Mouse (Mus musculus): ENCODE measurements around the gene Rab3c. TPM values are rescaled to one million over a fixed set of nuclear protein-coding genes. Genes with fewer than 3 reads are reported as not detected.

Rab3c gene
- polyA plus RNA-seq, 1 experiment = 2.8 TPM

GRCm38 (mm10) chr13:110018431-110018901, 262.3 kb downstream of the Rab3c start:
- Histone ChIP-seq H3K4me1 (ENCODE audit: control insufficient read depth, insufficient read depth, low read length) (no peaks in the 10 kb centered on the region), H3K4me3 (ENCODE audit: insufficient read depth, low read length) (peak overlapping the region; percentile 42), H3K27ac (ENCODE audit: insufficient read depth, low read length) (no peak overlapping the region)
- TF ChIP-seq CTCF (IDR thresholded peaks at IDR 0.05; ENCODE audit: borderline replicate concordance, insufficient read depth, low read length) (peak; percentile 87), POLR2A (IDR thresholded peaks at IDR 0.05; ENCODE audit: low read depth, low read length) (no peak)

- TF ChIP-seq CTCF (IDR thresholded peaks at IDR 0.05; ENCODE audit: borderline replicate concordance, insufficient read depth, low read length) = no peak
- no peak for TF ChIP-seq POLR2A (IDR thresholded peaks at IDR 0.05; ENCODE audit: low read depth, low read length)
- H3K27ac ChIP-seq (ENCODE audit: insufficient read depth, low read length) = no peak overlapping the region
- no peak overlapping the region for H3K4me3 ChIP-seq (ENCODE audit: insufficient read depth, low read length)
- H3K4me1 ChIP-seq (ENCODE audit: control insufficient read depth, insufficient read depth, low read length) = no peaks in the 10 kb centered on the region; the same call in 1 of the 2 replicates
These were observed 268.8 kb downstream of the Rab3c start for GRCm38 (mm10) chr13:110012029-110012428.

GRCm38 (mm10) chr13:110010876-110011275, 269.9 kb downstream of the Rab3c start:
- no peak overlapping the region for H3K27ac ChIP-seq (ENCODE audit: insufficient read depth, low read length)
- TF ChIP-seq POLR2A (IDR thresholded peaks at IDR 0.05; ENCODE audit: low read depth, low read length) (no peak), CTCF (IDR thresholded peaks at IDR 0.05; ENCODE audit: borderline replicate concordance, insufficient read depth, low read length) (no peak)
- no peak overlapping the region for H3K4me3 ChIP-seq (ENCODE audit: insufficient read depth, low read length)
- no peaks in the 10 kb centered on the region; the same call in 1 of the 2 replicates for H3K4me1 ChIP-seq (ENCODE audit: control insufficient read depth, insufficient read depth, low read length)

- Histone ChIP-seq H3K4me3 (ENCODE audit: insufficient read depth, low read length) (no peak overlapping the region), H3K4me1 (ENCODE audit: control insufficient read depth, insufficient read depth, low read length) (no peaks in the 10 kb centered on the region; the same call in 1 of the 2 replicates), H3K27ac (ENCODE audit: insufficient read depth, low read length) (no peak overlapping the region)
- TF ChIP-seq CTCF (IDR thresholded peaks at IDR 0.05; ENCODE audit: borderline replicate concordance, insufficient read depth, low read length) (no peak), POLR2A (IDR thresholded peaks at IDR 0.05; ENCODE audit: low read depth, low read length) (no peak)
These were observed 272.3 kb downstream of the Rab3c start for GRCm38 (mm10) chr13:110008539-110008938.

GRCm38 (mm10) chr13:110006106-110006781, 274.6 kb downstream of the Rab3c start:
- H3K4me1 ChIP-seq (ENCODE audit: control insufficient read depth, insufficient read depth, low read length) = no peaks in the 10 kb centered on the region
- no peak overlapping the region for H3K4me3 ChIP-seq (ENCODE audit: insufficient read depth, low read length)
- TF ChIP-seq POLR2A (IDR thresholded peaks at IDR 0.05; ENCODE audit: low read depth, low read length) (no peak), CTCF (IDR thresholded peaks at IDR 0.05; ENCODE audit: borderline replicate concordance, insufficient read depth, low read length) (no peak)
- H3K27ac ChIP-seq (ENCODE audit: insufficient read depth, low read length) = no peak overlapping the region

Other genes starting within 250 kb of the Rab3c start
- gene Gapt, start 76.2 kb upstream of the Rab3c start, polyA plus RNA-seq (2011; ENCODE audit: insufficient read length, low read depth, missing spikeins) = not detected in 2 replicates
- 175 and 227 TPM in 2 replicates for gene Plk2, start 114.0 kb upstream of the Rab3c start, polyA plus RNA-seq (2011; ENCODE audit: insufficient read length, low read depth, missing spikeins)